Mouse (Mus musculus) midbrain, postnatal 0 days (tissue): ENCODE measurements around the gene Ddx23. TPM values are rescaled to one million over a fixed set of nuclear protein-coding genes. Genes with fewer than 3 reads are reported as not detected.

Experiments
- ATAC-seq: fragments of 200-750 bp; cut with Nextera tagmentation; 2 replicates; pipeline ENCODE4 v1.8.0; 2017; ENCODE audit warnings: moderate number of reproducible peaks, mild to moderate bottlenecking, moderate TSS enrichment, moderate library complexity; ENCODE audit not compliant: low FRiP score
- DNase-seq: peaks from one replicate; pipeline ENCODE4 v3.0.0-alpha.2; 2015; ENCODE audit warnings: low spot score
- H3K27ac ChIP-seq: fragments of 300-500 bp; sonication (generic); 2 replicates; pipeline ENCODE4 v1.5.1; 2014; ENCODE audit warnings: low read depth, mild to moderate bottlenecking, low read length, mixed read lengths
- H3K27me3 ChIP-seq: fragments of 300-500 bp; sonication (generic); 2 replicates; pipeline ENCODE4 v1.6.1; 2014; ENCODE audit warnings: low read length, control low read depth, mixed read lengths; ENCODE audit not compliant: insufficient read depth
- H3K36me3 ChIP-seq: fragments of 300-500 bp; sonication (generic); 2 replicates; pipeline ENCODE4 v1.6.1; 2014; ENCODE audit warnings: low read length, control low read depth, mixed read lengths; ENCODE audit not compliant: insufficient read depth
- H3K4me1 ChIP-seq: fragments of 300-500 bp; sonication (generic); 2 replicates; pipeline ENCODE4 v1.6.1; 2014; ENCODE audit warnings: mild to moderate bottlenecking, control low read depth, antibody characterized with exemption, low read length, mixed read lengths; ENCODE audit not compliant: insufficient read depth
- H3K4me2 ChIP-seq: fragments of 300-500 bp; sonication (generic); 2 replicates; pipeline ENCODE4 v1.6.1; 2014; ENCODE audit warnings: low read depth, mild to moderate bottlenecking, low read length, mixed read lengths; ENCODE audit not compliant: poor library complexity, severe bottlenecking
- H3K4me3 ChIP-seq: fragments of 300-500 bp; sonication (generic); 2 replicates; pipeline ENCODE4 v1.5.1; 2014; ENCODE audit warnings: low read depth, mild to moderate bottlenecking, low read length, moderate library complexity
- H3K9ac ChIP-seq: fragments of 300-500 bp; sonication (generic); replicated peaks from 2 replicates; pipeline ENCODE4 v1.6.1; 2014; ENCODE audit warnings: mild to moderate bottlenecking, low read length, moderate library complexity, mixed read lengths; ENCODE audit not compliant: poor library complexity, severe bottlenecking
- H3K9me3 ChIP-seq: fragments of 300-500 bp; sonication (generic); 2 replicates; pipeline ENCODE4 v1.6.1; 2016; ENCODE audit warnings: low read length, control low read depth
- CTCF ChIP-seq: IDR thresholded peaks from 2 replicates; pipeline ENCODE4 v1.5.1; 2016; ENCODE audit warnings: antibody characterized with exemption, mild to moderate bottlenecking
- WGBS: fragments of 180-500 bp; shearing (Covaris S2); extraction: QIAGEN DNeasy Blood & Tissue Kit; methylation state at CpG from one replicate; pipeline ENCODE4 v1.1.7; 2014; 5-methylcytosine and 5-hydroxymethylcytosine counted together
- polyA plus RNA-seq: library from polyadenylated mRNA; unstranded; fragments of >200 nt; fragmentation: Nextera tagmentation; extraction: Ambion mirVana; gene quantifications from 2 replicates; pipeline ENCODE4 v1.2.1, GENCODE M21; 2015
- total RNA-seq: library from RNA; depleted of rRNA; stranded (reverse); fragments of >200 nt; gene quantifications from 2 replicates; pipeline ENCODE4 v1.2.3, GENCODE M21; 2014

Ddx23 gene
- total and polyA plus RNA-seq, 2 experiments from 2014 or later = 20.5 to 46.7 TPM

DNA sequence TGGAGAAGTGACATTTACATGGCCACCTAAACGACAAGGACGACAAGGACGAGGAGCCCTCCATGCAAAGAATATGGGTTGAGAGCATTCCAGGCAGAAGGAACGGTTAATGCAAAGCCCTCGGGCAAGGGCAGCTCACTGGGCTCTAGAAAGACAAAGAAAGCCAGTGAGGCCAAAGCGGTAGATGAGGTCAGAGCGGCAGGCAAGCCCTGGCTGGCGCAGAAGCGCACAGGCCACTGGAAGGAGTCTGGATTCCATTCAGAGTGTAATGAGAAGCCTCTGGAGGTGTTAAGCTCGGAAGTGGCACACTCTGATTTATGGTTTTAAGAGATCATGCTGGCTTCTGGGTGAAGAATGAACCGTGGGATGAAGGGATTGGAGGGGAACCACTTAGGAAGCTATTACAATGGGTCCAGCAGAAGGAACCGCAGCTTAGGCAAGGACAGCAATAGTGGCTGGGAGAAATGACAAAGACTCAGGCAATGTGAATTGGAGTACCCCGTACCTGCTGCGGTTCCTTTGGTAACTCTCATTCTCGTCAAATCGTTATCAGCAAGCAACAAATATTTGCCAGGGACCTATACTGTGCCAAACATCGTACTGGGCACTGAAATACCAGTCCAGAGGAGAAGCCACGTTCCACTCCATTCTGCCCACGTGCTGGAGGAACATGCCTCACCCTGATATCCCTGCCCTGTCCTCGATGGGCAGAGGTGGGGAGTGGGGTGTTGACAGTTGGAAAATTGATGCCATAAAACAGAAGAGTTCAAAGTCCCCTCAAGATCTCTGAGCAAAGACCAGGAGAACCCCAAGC is 46.1 kb downstream of the Ddx23 start:
- Histone ChIP-seq H3K9me3 (no peaks in the 10 kb centered on the region), H3K27ac (no peak overlapping the region), H3K4me2 (no peak overlapping the region), H3K9ac (no peak overlapping the region), H3K4me1 (no peaks in the 10 kb centered on the region), H3K27me3 (peaks cover 3% of the 10 kb centered on the region; the same call in 1 of the 2 replicates), H3K4me3 (no peak overlapping the region), H3K36me3 (no peaks in the 10 kb centered on the region)
- DNase-seq (no peak), ATAC-seq (no peak)
- TF ChIP-seq CTCF = no peak
- 49% methylated on average over 20 of the region's 20 CpGs for WGBS

DNA sequence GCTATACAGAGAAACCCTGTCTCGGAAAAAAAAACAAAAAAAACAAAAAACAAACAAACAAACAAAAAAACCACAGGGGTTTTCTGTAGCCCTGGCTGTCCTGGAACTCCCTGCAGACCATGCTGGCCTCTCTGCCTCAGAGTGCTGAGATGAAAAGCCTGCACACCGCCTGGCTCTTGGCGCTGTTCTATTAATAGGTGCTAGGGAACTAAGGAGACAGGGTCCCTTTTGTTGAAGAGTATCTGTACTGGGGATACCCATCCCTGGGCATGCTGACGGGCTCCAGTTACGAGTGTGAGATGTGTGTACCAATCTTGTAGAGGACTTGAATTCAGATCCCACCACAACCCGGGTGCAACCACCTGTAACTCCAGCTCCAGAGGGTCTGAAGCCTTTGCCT is 46.9 kb downstream of the Ddx23 start:
- Histone ChIP-seq H3K4me3 (no peak overlapping the region), H3K9ac (no peak overlapping the region), H3K4me2 (no peak overlapping the region), H3K27ac (no peak overlapping the region), H3K27me3 (peaks cover 3% of the 10 kb centered on the region; the same call in 1 of the 2 replicates), H3K9me3 (no peaks in the 10 kb centered on the region), H3K4me1 (no peaks in the 10 kb centered on the region), H3K36me3 (no peaks in the 10 kb centered on the region)
- 71% methylated on average over 6 of the region's 6 CpGs for WGBS
- ATAC-seq = no peak
- TF ChIP-seq CTCF = no peak
- DNase-seq = no peak

DNA sequence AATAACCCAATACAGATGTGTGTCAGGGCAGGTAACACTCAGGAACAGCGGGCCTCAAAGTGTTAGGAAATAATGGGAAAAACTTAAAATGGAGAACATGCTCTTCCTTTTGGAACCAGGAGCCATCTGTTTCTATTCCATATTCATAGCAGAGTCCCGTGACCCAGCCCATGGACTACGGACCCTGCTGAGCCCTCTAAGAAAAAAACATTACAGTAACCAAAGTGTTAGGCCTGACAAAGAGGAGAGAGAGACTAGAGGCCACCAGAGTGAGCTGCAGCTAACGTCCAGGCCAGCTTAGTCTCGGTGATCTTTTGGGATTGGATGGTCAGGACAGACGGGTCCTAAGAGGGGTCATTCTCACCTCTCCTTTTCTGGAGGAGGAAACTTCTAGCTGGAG is 47.7 kb downstream of the Ddx23 start:
- DNase-seq = no peak
- WGBS = 42% methylated on average over 6 of the region's 6 CpGs
- H3K4me1 ChIP-seq = 0 out of 2 replicates have a peak, but pooled peaks cover 3% of the 10 kb centered on the region
- H3K9me3 ChIP-seq = no peaks in the 10 kb centered on the region
- no peaks in the 10 kb centered on the region for H3K27me3 ChIP-seq
- no peak overlapping the region for H3K9ac ChIP-seq
- H3K27ac ChIP-seq = no peak overlapping the region
- ATAC-seq = no peak
- H3K36me3 ChIP-seq = no peaks in the 10 kb centered on the region
- no peak overlapping the region for H3K4me3 ChIP-seq
- H3K4me2 ChIP-seq = no peak overlapping the region
- TF ChIP-seq CTCF = no peak

DNA sequence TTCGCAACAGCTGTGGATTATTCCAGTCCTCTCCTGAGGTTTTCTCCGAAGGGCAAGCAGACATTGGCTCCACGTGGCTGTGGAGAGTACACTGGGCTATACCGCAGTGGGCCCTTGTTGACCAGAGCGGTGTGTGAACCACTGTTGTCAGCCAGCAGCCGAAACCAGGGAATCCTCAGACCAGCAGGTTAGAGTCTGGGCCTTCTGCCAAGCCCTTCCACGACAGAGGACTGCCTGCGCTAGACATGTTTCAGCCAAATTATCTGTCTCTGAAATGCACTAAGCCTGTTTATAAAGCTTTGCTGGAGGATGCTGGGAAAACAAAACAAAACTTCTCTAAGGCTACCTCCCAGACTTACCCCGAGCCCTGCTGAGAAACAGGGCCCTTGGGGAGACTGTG is 48.1 kb downstream of the Ddx23 start:
- no peaks in the 10 kb centered on the region for H3K9me3 ChIP-seq
- no peak overlapping the region for H3K27ac ChIP-seq
- H3K27me3 ChIP-seq = no peaks in the 10 kb centered on the region
- H3K9ac ChIP-seq = no peak overlapping the region
- 35% methylated on average over 9 of the region's 9 CpGs for WGBS
- 0 out of 2 replicates have a peak, but pooled peaks cover 3% of the 10 kb centered on the region for H3K4me1 ChIP-seq
- H3K36me3 ChIP-seq = no peaks in the 10 kb centered on the region
- no peak overlapping the region for H3K4me2 ChIP-seq
- ATAC-seq (no peak), DNase-seq (peak; percentile 66)
- H3K4me3 ChIP-seq = no peak overlapping the region
- TF ChIP-seq CTCF = no peak

DNA sequence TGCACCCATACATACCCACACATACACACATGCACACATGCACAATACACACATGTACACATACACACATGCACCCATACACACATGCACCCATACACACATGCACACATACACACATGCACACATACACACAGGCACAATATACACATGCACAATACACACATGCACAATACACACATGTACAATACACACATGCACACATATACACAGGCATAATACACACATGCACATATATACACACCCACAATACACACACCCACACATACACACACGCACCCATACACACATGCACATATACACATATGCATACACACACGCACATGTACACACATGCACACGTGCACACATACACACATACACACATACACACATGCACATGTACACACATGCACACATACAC is 50.5 kb downstream of the Ddx23 start:
- WGBS = 95% methylated on average over 3 of the region's 3 CpGs
- no peak for TF ChIP-seq CTCF
- Histone ChIP-seq H3K4me3 (no peak overlapping the region), H3K4me1 (peaks cover 12% of the 10 kb centered on the region), H3K27me3 (no peaks in the 10 kb centered on the region), H3K9ac (no peak overlapping the region), H3K9me3 (no peaks in the 10 kb centered on the region), H3K4me2 (no peak overlapping the region), H3K27ac (no peak overlapping the region), H3K36me3 (no peaks in the 10 kb centered on the region)
- DNase-seq = no peak
- ATAC-seq = no peak

DNA sequence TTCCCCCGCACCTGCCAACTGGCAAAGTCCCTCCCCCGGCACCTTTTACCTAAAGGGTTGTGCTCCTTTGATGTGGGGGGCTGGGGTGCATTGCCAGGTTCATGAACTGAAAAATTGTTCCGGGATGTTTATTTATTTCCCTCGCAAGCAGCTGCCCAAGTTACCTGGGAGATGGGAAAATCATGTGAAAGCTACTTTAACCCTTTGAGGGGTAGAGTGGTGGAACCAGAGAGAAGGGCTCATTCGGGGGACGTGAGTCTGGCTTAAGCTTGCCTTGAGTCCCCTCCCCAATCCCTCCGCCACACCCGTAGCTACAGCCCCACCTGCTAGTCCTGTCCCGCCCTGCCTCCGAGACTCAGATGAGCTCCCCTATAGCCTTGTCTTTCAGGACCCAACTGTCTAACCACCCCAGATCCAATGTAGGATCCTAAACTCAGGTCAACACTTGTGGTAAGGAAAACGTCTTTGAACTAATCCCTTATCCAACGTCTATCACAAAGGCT is 52.5 kb downstream of the Ddx23 start:
- H3K9me3 ChIP-seq = no peaks in the 10 kb centered on the region
- DNase-seq (peak; percentile 9), ATAC-seq (peak; percentile 12; the same call in 1 of the 2 replicates)
- peak overlapping the region; percentile 93 for H3K4me2 ChIP-seq
- peak overlapping the region; percentile 77 for H3K27ac ChIP-seq
- no peak for TF ChIP-seq CTCF
- H3K4me1 ChIP-seq = peaks cover 12% of the 10 kb centered on the region
- H3K36me3 ChIP-seq = no peaks in the 10 kb centered on the region
- H3K4me3 ChIP-seq = peak overlapping the region; percentile 92
- WGBS = 5% methylated on average over 12 of the region's 12 CpGs
- H3K9ac ChIP-seq = peak overlapping the region; percentile 86
- H3K27me3 ChIP-seq = no peaks in the 10 kb centered on the region
